Mouse (Mus musculus) urinary bladder, adult 18-20 months (tissue): ENCODE data around the gene Vmn1r232.

Experiments
- DNase-seq, 2 experiments: peaks; one replicate each; pipeline ENCODE4 v3.0.0; 2022; ENCODE audit warnings: low spot score in 2 of 2, mixed read lengths in 2 of 2

Gene Vmn1r232

GRCm38 (mm10) chr17:20919614-20920013 lies at the start of gene Vmn1r232:
TSS of gene Vmn1r232 (minus strand) at chr17:20919714.
- DNase-seq = no peak

- no peak for DNase-seq
Observed at GRCm38 (mm10) chr17:20966681-20967080, 47.2 kb upstream of the Vmn1r232 start.

- no peak for DNase-seq
Observed at GRCm38 (mm10) chr17:20965421-20965820, 45.9 kb upstream of the Vmn1r232 start.

GRCm38 (mm10) chr17:20960386-20960785 lies 40.9 kb upstream of the Vmn1r232 start:
- DNase-seq = no peak

- no peak for DNase-seq
Observed at GRCm38 (mm10) chr17:20946636-20947035, 27.1 kb upstream of the Vmn1r232 start.

DNA sequence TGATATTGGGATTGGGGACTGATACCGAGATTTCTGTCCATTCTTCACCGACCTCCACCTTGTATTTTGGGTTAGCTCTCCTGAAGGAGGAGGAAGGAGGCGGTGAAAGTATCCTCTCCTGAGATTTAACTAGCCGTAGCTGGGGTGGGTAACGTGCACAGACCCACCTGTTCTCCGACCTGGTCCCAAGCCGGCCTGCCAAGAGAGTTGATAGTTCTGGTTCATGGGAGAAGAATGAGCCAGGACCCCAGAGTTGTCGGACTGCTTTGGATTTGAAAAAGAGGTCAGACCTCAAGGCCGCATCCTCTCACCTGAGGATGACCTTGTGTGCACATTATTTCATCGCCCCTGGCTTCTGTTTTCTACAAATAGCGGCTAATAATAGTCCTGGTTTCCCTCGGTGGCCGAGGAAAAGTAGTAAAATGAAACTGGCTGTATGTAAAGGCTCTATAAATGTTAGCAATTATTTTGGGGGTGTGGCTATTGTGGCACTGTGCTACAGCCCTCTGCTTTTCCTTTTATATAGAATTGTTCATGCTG lies 26.6 kb upstream of the Vmn1r232 start:
- DNase-seq = peak in 1 of 2 experiments; percentile 11

DNA sequence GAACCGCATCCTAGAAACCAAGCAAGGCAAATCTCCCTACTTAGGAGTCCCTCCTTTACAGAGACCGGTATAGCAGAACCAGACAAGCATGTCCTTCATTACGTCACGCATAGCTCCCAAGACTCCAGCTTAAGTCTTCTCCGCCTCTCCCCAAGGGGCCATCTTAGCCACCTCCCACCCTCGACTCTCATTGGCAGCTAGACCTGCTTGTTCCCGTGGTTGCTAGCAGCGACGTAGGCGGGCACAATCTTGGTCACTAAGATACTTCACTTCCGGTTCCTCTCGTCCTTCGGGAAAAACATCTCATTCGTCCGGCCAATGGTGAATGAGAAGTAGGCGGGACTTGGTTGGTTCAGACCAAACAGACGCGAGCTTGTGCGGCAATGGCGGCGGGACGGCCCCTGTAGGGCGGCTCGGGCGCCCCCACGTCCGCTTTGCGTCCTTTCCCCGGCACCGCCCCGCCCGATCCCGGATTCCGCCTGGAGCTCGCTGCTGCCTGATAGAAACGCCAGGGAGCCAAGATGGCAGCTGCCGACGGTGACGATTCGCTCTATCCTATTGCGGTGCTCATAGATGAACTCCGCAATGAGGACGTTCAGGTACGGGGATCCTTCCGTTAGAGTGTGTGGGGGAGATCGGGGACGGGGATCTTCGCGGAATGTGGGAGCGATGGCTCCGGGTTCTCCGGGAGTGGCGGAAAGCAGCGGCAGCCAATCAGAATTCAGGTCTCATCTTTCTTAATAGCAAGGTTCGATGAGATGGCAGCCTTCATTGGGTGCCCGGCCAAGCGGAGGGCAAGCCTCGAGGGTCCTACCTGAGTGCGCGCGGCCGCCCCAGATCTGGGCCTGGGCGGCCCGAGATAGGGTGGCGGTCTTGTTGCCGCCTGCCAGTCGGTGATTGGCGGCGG lies 25.7 kb upstream of the Vmn1r232 start, which contains the start of gene Ppp2r1a:
Gene Ppp2r1a (plus strand): TSS at position 327 of the 907 bp plus-strand sequence.
- peak; percentile 99 to 100 for DNase-seq

DNA sequence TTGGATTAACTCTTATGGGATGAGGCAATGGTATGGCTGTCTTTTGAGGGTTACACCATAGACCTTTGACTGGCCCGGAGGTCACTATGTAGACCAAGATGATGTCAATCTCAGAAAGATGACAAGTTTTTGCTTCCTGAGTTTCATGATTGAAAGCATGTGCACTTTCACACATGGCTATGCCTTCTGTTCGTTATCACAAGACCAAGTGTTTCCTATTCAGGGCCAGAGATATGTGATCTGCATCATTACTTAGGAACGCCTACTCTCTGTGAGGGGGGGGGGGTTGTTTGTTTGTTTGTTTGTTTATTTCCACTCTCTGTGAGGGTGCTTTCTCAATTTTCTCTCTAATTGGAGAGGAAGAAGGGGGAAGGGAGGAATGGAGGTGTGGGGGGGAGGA lies 24.7 kb upstream of the Vmn1r232 start:
- DNase-seq = no peak

- no peak for DNase-seq
Observed at GRCm38 (mm10) chr17:20904991-20905390, 14.5 kb downstream of the Vmn1r232 start, which contains the start of gene Vmn1r231. TSS of gene Vmn1r231 (minus strand) at chr17:20905091.
